Mouse (Mus musculus): ENCODE results near the gene Cyp2c23. TPM values are rescaled to one million over a fixed set of nuclear protein-coding genes. Genes with fewer than 3 reads are reported as not detected.

Gene Cyp2c23
- polyA plus RNA-seq, 2 experiments = 10.5 to 20.7 TPM

- no peaks in the 10 kb centered on the region for H3K36me3 ChIP-seq (replicated peaks; ENCODE audit: control insufficient read depth, insufficient read depth, low read depth)
- TF ChIP-seq EP300 (IDR thresholded peaks at IDR 0.05; ENCODE audit: low read depth) = no peak
- TF ChIP-seq CTCF (IDR thresholded peaks at IDR 0.05; ENCODE audit: low read depth) = no peak
- no peaks in the 10 kb centered on the region for H3K27me3 ChIP-seq (ENCODE audit: control insufficient read depth, insufficient read depth, low read length)
- no peak for ATAC-seq (ENCODE audit: insufficient read depth)
- no peak overlapping the region for H3K4me2 ChIP-seq (ENCODE audit: low read depth)
- peaks cover 0 to 4% of the 10 kb centered on the region in 2 experiments; a peak in 2 of 4 replicates for H3K4me1 ChIP-seq (replicated peaks; ENCODE audit: control insufficient read depth in 2 of 2, insufficient read depth in 2 of 2, low read length in 1 of 2)
- H3K9ac ChIP-seq (replicated peaks) = no peak overlapping the region
- WGBS (ENCODE audit: insufficient replicate concordance) = 47% methylated on average over 4 of the region's 4 CpGs
- H3K9me3 ChIP-seq (ENCODE audit: control insufficient read depth, low read length) = no peaks in the 10 kb centered on the region
- no peak overlapping the region for H3K27ac ChIP-seq
- no peak overlapping the region for H3K4me3 ChIP-seq (ENCODE audit: insufficient read depth in 1 of 2, low read depth in 2 of 2, low read length in 2 of 2)
- DNase-seq (ENCODE audit: low read depth in 3 of 3, low spot score in 3 of 3) = no peak
These were observed 36.5 kb downstream of the Cyp2c23 start for GRCm38 (mm10) chr19:43992464-43992863.

DNA sequence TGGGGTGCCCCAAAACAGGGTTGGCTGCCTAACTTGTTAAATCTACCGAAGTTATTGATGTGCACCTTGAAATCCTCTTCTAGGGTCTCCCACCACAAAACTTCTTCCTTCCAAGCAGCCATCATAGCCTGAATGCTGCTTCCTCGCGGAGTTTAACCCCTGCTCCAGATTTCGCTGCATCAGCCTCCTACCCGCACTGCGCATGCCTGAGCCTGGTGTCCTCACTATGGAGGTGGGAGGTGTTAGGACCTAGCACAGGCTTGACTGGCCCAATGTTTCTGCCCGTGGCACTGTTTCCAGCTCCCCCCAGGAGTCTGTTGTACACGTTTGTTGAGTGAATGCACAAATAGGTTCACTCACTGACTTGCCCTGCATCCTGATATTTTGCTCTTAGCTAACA lies 38.6 kb downstream of the Cyp2c23 start:
- Histone ChIP-seq H3K27ac (no peak overlapping the region), H3K4me2 (ENCODE audit: low read depth) (no peak overlapping the region), H3K4me1 (replicated peaks; ENCODE audit: control insufficient read depth in 2 of 2, insufficient read depth in 2 of 2, low read length in 1 of 2) (peaks cover 0 to 4% of the 10 kb centered on the region in 2 experiments; a peak in 2 of 4 replicates), H3K4me3 (ENCODE audit: insufficient read depth in 1 of 2, low read depth in 2 of 2, low read length in 2 of 2) (no peak overlapping the region), H3K9ac (replicated peaks) (no peak overlapping the region), H3K9me3 (ENCODE audit: control insufficient read depth, low read length) (no peaks in the 10 kb centered on the region), H3K36me3 (replicated peaks; ENCODE audit: control insufficient read depth, insufficient read depth, low read depth) (no peaks in the 10 kb centered on the region), H3K27me3 (ENCODE audit: control insufficient read depth, insufficient read depth, low read length) (no peaks in the 10 kb centered on the region; the same call in 1 of the 2 replicates)
- no peak for TF ChIP-seq EP300 (IDR thresholded peaks at IDR 0.05; ENCODE audit: low read depth)
- no peak for TF ChIP-seq CTCF (IDR thresholded peaks at IDR 0.05; ENCODE audit: low read depth)
- WGBS (ENCODE audit: insufficient replicate concordance) = 60% methylated on average over 8 of the region's 8 CpGs
- ATAC-seq (ENCODE audit: insufficient read depth) (no peak), DNase-seq (ENCODE audit: low read depth in 3 of 3, low spot score in 3 of 3) (no peak)

- ATAC-seq (ENCODE audit: insufficient read depth) (peak; percentile 71), DNase-seq (ENCODE audit: low read depth in 3 of 3, low spot score in 3 of 3) (peak; percentile 17 to 34 (median 27))
- Histone ChIP-seq H3K27me3 (ENCODE audit: control insufficient read depth, insufficient read depth, low read length) (no peaks in the 10 kb centered on the region; the same call in 1 of the 2 replicates), H3K4me1 (replicated peaks; ENCODE audit: control insufficient read depth in 2 of 2, insufficient read depth in 2 of 2, low read length in 1 of 2) (peaks cover 0 to 3% of the 10 kb centered on the region in 2 experiments; a peak in 2 of 4 replicates), H3K4me3 (ENCODE audit: insufficient read depth in 1 of 2, low read depth in 2 of 2, low read length in 2 of 2) (peak within 1 kb of the TSS; percentile 43 to 44), H3K27ac (no peak within 1 kb of the TSS), H3K36me3 (replicated peaks; ENCODE audit: control insufficient read depth, insufficient read depth, low read depth) (no peaks in the 10 kb centered on the region), H3K4me2 (ENCODE audit: low read depth) (peak within 1 kb of the TSS; percentile 11), H3K9me3 (ENCODE audit: control insufficient read depth, low read length) (no peaks in the 10 kb centered on the region), H3K9ac (replicated peaks) (no peak within 1 kb of the TSS)
- TF ChIP-seq CTCF (IDR thresholded peaks at IDR 0.05; ENCODE audit: low read depth) (no peak), EP300 (IDR thresholded peaks at IDR 0.05; ENCODE audit: low read depth) (no peak)
- WGBS (ENCODE audit: insufficient replicate concordance) = 24% methylated on average over 30 of the region's 30 CpGs
These were observed 42.8 kb downstream of the Cyp2c23 start, which contains the start of gene Cpn1 for GRCm38 (mm10) chr19:43986069-43986794. Gene Cpn1 (minus strand): TSS chr19:43986556.

DNA sequence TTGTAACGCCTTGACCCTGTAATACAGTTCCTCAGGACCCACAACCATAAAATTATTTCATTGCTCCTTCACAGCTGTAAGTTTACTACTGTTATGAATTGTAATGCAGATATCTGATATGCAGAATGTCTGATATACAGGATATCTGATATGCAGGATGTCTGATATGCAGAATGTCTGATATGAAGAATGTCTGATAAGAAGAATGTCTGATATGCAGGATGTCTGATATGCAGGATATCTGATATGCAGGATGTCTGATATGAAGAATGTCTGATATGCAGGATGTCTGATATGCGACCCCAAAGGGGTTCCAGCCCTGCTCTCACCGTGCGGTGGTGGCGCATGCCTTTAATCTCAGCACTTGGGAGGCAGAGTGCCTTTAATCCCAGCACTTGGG lies 47.0 kb downstream of the Cyp2c23 start:
- Histone ChIP-seq H3K4me2 (ENCODE audit: low read depth) (no peak overlapping the region), H3K9ac (replicated peaks) (no peak overlapping the region), H3K4me1 (replicated peaks; ENCODE audit: control insufficient read depth in 2 of 2, insufficient read depth in 2 of 2, low read length in 1 of 2) (no peaks in the 10 kb centered on the region), H3K36me3 (replicated peaks; ENCODE audit: control insufficient read depth, insufficient read depth, low read depth) (no peaks in the 10 kb centered on the region), H3K4me3 (ENCODE audit: insufficient read depth in 1 of 2, low read depth in 2 of 2, low read length in 2 of 2) (no peak overlapping the region), H3K9me3 (ENCODE audit: control insufficient read depth, low read length) (no peaks in the 10 kb centered on the region), H3K27ac (no peak overlapping the region), H3K27me3 (ENCODE audit: control insufficient read depth, insufficient read depth, low read length) (no peaks in the 10 kb centered on the region; the same call in 1 of the 2 replicates)
- DNase-seq (ENCODE audit: low read depth in 3 of 3, low spot score in 3 of 3) (no peak), ATAC-seq (ENCODE audit: insufficient read depth) (no peak)
- WGBS (ENCODE audit: insufficient replicate concordance) = 61% methylated on average over 5 of the region's 5 CpGs
- TF ChIP-seq CTCF (IDR thresholded peaks at IDR 0.05; ENCODE audit: low read depth) (no peak), EP300 (IDR thresholded peaks at IDR 0.05; ENCODE audit: low read depth) (no peak)

- H3K4me2 ChIP-seq (ENCODE audit: low read depth) = no peak overlapping the region
- WGBS (ENCODE audit: insufficient replicate concordance) = 83% methylated on average over 17 of the region's 17 CpGs
- H3K9ac ChIP-seq (replicated peaks) = no peak overlapping the region
- no peak overlapping the region for H3K4me3 ChIP-seq (ENCODE audit: insufficient read depth in 1 of 2, low read depth in 2 of 2, low read length in 2 of 2)
- H3K4me1 ChIP-seq (replicated peaks; ENCODE audit: control insufficient read depth in 2 of 2, insufficient read depth in 2 of 2, low read length in 1 of 2) = no peaks in the 10 kb centered on the region
- H3K27ac ChIP-seq = no peak overlapping the region
- ATAC-seq (ENCODE audit: insufficient read depth) (no peak), DNase-seq (ENCODE audit: low read depth in 3 of 3, low spot score in 3 of 3) (no peak)
- no peaks in the 10 kb centered on the region for H3K9me3 ChIP-seq (ENCODE audit: control insufficient read depth, low read length)
- H3K36me3 ChIP-seq (replicated peaks; ENCODE audit: control insufficient read depth, insufficient read depth, low read depth) = no peaks in the 10 kb centered on the region
- no peaks in the 10 kb centered on the region; the same call in 1 of the 2 replicates for H3K27me3 ChIP-seq (ENCODE audit: control insufficient read depth, insufficient read depth, low read length)
- TF ChIP-seq EP300 (IDR thresholded peaks at IDR 0.05; ENCODE audit: low read depth) (no peak), CTCF (IDR thresholded peaks at IDR 0.05; ENCODE audit: low read depth) (no peak)
These were observed 48.3 kb downstream of the Cyp2c23 start for GRCm38 (mm10) chr19:43980711-43981110.
